15 mouse cellular contexts compared by ENCODE assay signal in genomic region chr13:60125020-60125419, GRCm38 (mm10). TPM values are rescaled to one million over a fixed set of nuclear protein-coding genes. Genes with fewer than 3 reads are reported as not detected.
DNase-seq lines count a peak whose midpoint lies in the region; ATAC-seq and TF ChIP-seq lines count a peak whose summit lies in the region.
"Had no signal": no experiment of that assay in that cellular context is flagged by ENCODE, and none has a peak within 500 bp of the region (broad histone marks: within the 10 kb centered on the region; RNA-seq: fewer than 3 reads in every experiment).

No protein-coding gene starts in this region.

- H3K9ac ChIP-seq in hindbrain, embryonic 12.5 days = no peak overlapping the region
- no peak overlapping the region for H3K9ac ChIP-seq in hindbrain, postnatal 0 days (replicated peaks; ENCODE audit: low read length)
- H3K9ac ChIP-seq: heart, embryonic 12.5 days; liver, embryonic 14.5 days had no signal

- H3K27ac ChIP-seq in hindbrain, embryonic 12.5 days = peak overlapping the region; percentile 67; the same call in 1 of the 2 replicates
- H3K27ac ChIP-seq in hindbrain, postnatal 0 days = no peak overlapping the region
- H3K27ac ChIP-seq in limb, embryonic 10.5 days = peak overlapping the region; percentile 82
- H3K27ac ChIP-seq: layer of hippocampus, adult 2 months; liver, embryonic 14.5 days had no signal

- 26% methylated on average over 3 of the region's 3 CpGs for WGBS in hindbrain, embryonic 12.5 days
- 27% methylated on average over 3 of the region's 3 CpGs for WGBS in hindbrain, postnatal 0 days
- 8% methylated on average over 3 of the region's 3 CpGs for WGBS in limb, embryonic 10.5 days

- H3K36me3 ChIP-seq in hindbrain, embryonic 12.5 days = no peaks in the 10 kb centered on the region
- H3K36me3 ChIP-seq in hindbrain, postnatal 0 days (ENCODE audit: insufficient read depth, low read length) = no peaks in the 10 kb centered on the region
- H3K36me3 ChIP-seq in limb, embryonic 10.5 days = no peaks in the 10 kb centered on the region
- H3K36me3 ChIP-seq: heart, embryonic 12.5 days had no signal

- ATAC-seq in hindbrain, embryonic 12.5 days (ENCODE audit: low FRiP score) = no peak
- no peak for ATAC-seq in hindbrain, postnatal 0 days
- ATAC-seq: intestine, postnatal 0 days had no signal

- H3K4me1 ChIP-seq in hindbrain, embryonic 12.5 days = peaks cover 43% of the 10 kb centered on the region
- H3K4me1 ChIP-seq in hindbrain, postnatal 0 days (ENCODE audit: insufficient read depth, low read length) = peaks cover 12% of the 10 kb centered on the region
- H3K4me1 ChIP-seq in limb, embryonic 10.5 days = peaks cover 77% of the 10 kb centered on the region

- no peak for DNase-seq in hindbrain, postnatal 0 days (ENCODE audit: low spot score)
- peak; percentile 22 for DNase-seq in adipocyte (ENCODE audit: low spot score)
- peak; percentile 72 for DNase-seq in embryo, embryonic 11 days
- DNase-seq in limb, embryonic 10.5 days (ENCODE audit: low spot score) = no peak
- DNase-seq in lung, postnatal 10 days = no peak
- no peak for DNase-seq in urinary bladder, postnatal 36 days (ENCODE audit: low spot score in 2 of 2)
- DNase-seq: heart, postnatal 4 days; lung, postnatal 14 days; right cerebral cortex, postnatal 14 days had no signal

- H3K9me3 ChIP-seq in hindbrain, embryonic 12.5 days (replicated peaks) = no peaks in the 10 kb centered on the region
- H3K9me3 ChIP-seq in hindbrain, postnatal 0 days (ENCODE audit: low read length) = no peaks in the 10 kb centered on the region
- no peaks in the 10 kb centered on the region for H3K9me3 ChIP-seq in limb, embryonic 10.5 days (replicated peaks)
- H3K9me3 ChIP-seq: heart, embryonic 12.5 days had no signal

- peak overlapping the region; percentile 43 for H3K4me2 ChIP-seq in hindbrain, embryonic 12.5 days (replicated peaks)
- H3K4me2 ChIP-seq in hindbrain, postnatal 0 days (ENCODE audit: low read depth, low read length) = no peak overlapping the region

- H3K27me3 ChIP-seq in hindbrain, embryonic 12.5 days = 0 out of 2 replicates have a peak, but pooled peaks cover 10% of the 10 kb centered on the region
- H3K27me3 ChIP-seq in hindbrain, postnatal 0 days (ENCODE audit: insufficient read depth, low read length) = no peaks in the 10 kb centered on the region
- H3K27me3 ChIP-seq in limb, embryonic 10.5 days (ENCODE audit: low read depth, poor library complexity, severe bottlenecking) = 0 out of 2 replicates have a peak, but pooled peaks cover 13% of the 10 kb centered on the region
- H3K27me3 ChIP-seq: heart, embryonic 12.5 days had no signal

- no peak for TF ChIP-seq CTCF in hindbrain, postnatal 0 days (IDR thresholded peaks at IDR 0.05; ENCODE audit: low read depth)

- H3K4me3 ChIP-seq in hindbrain, embryonic 12.5 days = no peak overlapping the region
- H3K4me3 ChIP-seq in hindbrain, postnatal 0 days (ENCODE audit: low read length) = no peak overlapping the region
- H3K4me3 ChIP-seq in limb, embryonic 10.5 days = 0 out of 2 replicates have a peak overlapping the region, but pooled peaks have one; percentile 31
- H3K4me3 ChIP-seq: heart, embryonic 12.5 days; layer of hippocampus, adult 2 months had no signal

RNA-seq across cellular contexts. Expression of gene Gas1, which starts 52.1 kb away (rescaled TPM):
- 159 and 173 TPM in 2 replicates for polyA plus RNA-seq in hindbrain, embryonic 12.5 days (2016; fragmentation: Nextera tagmentation; extraction: Ambion mirVana)
- total RNA-seq in hindbrain, postnatal 0 days (2014; rRNA removed) = 60.3 and 81.2 TPM in 2 replicates
- 16.5 and 17.3 TPM in 2 replicates for polyA plus RNA-seq in hindbrain, postnatal 0 days (2015; fragmentation: Nextera tagmentation; extraction: Ambion mirVana)
- 143 and 161 TPM in 2 replicates for polyA plus RNA-seq in limb, embryonic 10.5 days (2016; fragmentation: Nextera tagmentation; extraction: Ambion mirVana)
- total RNA-seq: common myeloid progenitor, adult 5-6 weeks had no signal

Comparison
In these comparisons a context has a peak if more than half of its experiments do, and no peak if none do; other contexts are left out.
1. DNase-seq: peak in adipocyte (single experiment) and embryo, embryonic 11 days (single experiment); none in hindbrain, postnatal 0 days (single experiment), limb, embryonic 10.5 days (single experiment), lung, postnatal 10 days (single experiment) and urinary bladder, postnatal 36 days (0 of 2).